Mouse (Mus musculus) megakaryocyte, embryonic 14.5 days (primary cell): ENCODE results near the gene Lekr1. TPM values are rescaled to one million over a fixed set of nuclear protein-coding genes. Genes with fewer than 3 reads are reported as not detected.

Experiments
- H3K27me3 ChIP-seq: replicated peaks from 2 replicates; pipeline ENCODE3; 2012; ENCODE audit warnings: inconsistent platforms
- H3K36me3 ChIP-seq: replicated peaks from 2 replicates; pipeline ENCODE3; 2012; ENCODE audit warnings: low read length, inconsistent platforms, mixed read lengths
- H3K4me1 ChIP-seq: 2 replicates; pipeline ENCODE4 v1.6.1; 2012; ENCODE audit warnings: inconsistent platforms
- H3K4me3 ChIP-seq: replicated peaks from 2 replicates; pipeline ENCODE3; 2012; ENCODE audit warnings: moderate library complexity, mild to moderate bottlenecking, inconsistent platforms
- H3K9me3 ChIP-seq: 2 replicates; pipeline ENCODE4 v1.6.1; 2012; ENCODE audit warnings: inconsistent platforms
- FLI1 ChIP-seq: IDR thresholded peaks from 2 replicates; pipeline ENCODE4 v1.6.1; 2012; ENCODE audit warnings: low read length, inconsistent platforms, mixed read lengths
- GATA1 ChIP-seq: IDR thresholded peaks from 3 replicates; pipeline ENCODE4 v1.6.1; 2012; ENCODE audit warnings: mixed read lengths, low read length, inconsistent platforms, borderline replicate concordance
- polyA plus RNA-seq: library from polyadenylated mRNA; stranded (reverse); fragments of >175 nt; gene quantifications from 2 replicates; pipeline ENCODE4 v1.2.3, GENCODE M21; 2012; ENCODE audit warnings: low replicate concordance; ENCODE audit not compliant: insufficient read depth

Gene Lekr1
- polyA plus RNA-seq, 1 experiment, result 1.2 TPM

- Histone ChIP-seq H3K4me1 (peaks cover 4% of the 10 kb centered on the region; the same call in 1 of the 2 replicates), H3K9me3 (peaks cover 4% of the 10 kb centered on the region), H3K4me3 (no peak overlapping the region), H3K27me3 (peaks cover 7% of the 10 kb centered on the region), H3K36me3 (no peaks in the 10 kb centered on the region)
- TF ChIP-seq FLI1, result no peak
- no peak for TF ChIP-seq GATA1
Observed at GRCm38 (mm10) chr3:65828020-65828419, 162.0 kb downstream of the Lekr1 start.

- peaks cover 4% of the 10 kb centered on the region; the same call in 1 of the 2 replicates for H3K4me1 ChIP-seq
- TF ChIP-seq GATA1 (no peak), FLI1 (no peak)
- peaks cover 9% of the 10 kb centered on the region for H3K27me3 ChIP-seq
- H3K36me3 ChIP-seq, result no peaks in the 10 kb centered on the region
- H3K9me3 ChIP-seq, result no peaks in the 10 kb centered on the region
- peak overlapping the region; percentile 28 for H3K4me3 ChIP-seq
Observed at GRCm38 (mm10) chr3:65829230-65829629, 163.2 kb downstream of the Lekr1 start.

- Histone ChIP-seq H3K4me3 (no peak overlapping the region), H3K36me3 (no peaks in the 10 kb centered on the region), H3K27me3 (peaks cover 9% of the 10 kb centered on the region), H3K4me1 (peaks cover 4% of the 10 kb centered on the region; the same call in 1 of the 2 replicates), H3K9me3 (no peaks in the 10 kb centered on the region)
- TF ChIP-seq GATA1 (no peak), FLI1 (no peak)
Observed at GRCm38 (mm10) chr3:65829943-65830483, 164.0 kb downstream of the Lekr1 start.

- Histone ChIP-seq H3K27me3 (peaks cover 9% of the 10 kb centered on the region), H3K9me3 (no peaks in the 10 kb centered on the region), H3K4me3 (no peak overlapping the region), H3K4me1 (peaks cover 4% of the 10 kb centered on the region; the same call in 1 of the 2 replicates), H3K36me3 (no peaks in the 10 kb centered on the region)
- no peak for TF ChIP-seq GATA1
Observed at GRCm38 (mm10) chr3:65830801-65831200, 164.8 kb downstream of the Lekr1 start.

GRCm38 (mm10) chr3:65832398-65832797, 166.4 kb downstream of the Lekr1 start:
- Histone ChIP-seq H3K4me3 (no peak overlapping the region), H3K9me3 (no peaks in the 10 kb centered on the region), H3K4me1 (peaks cover 4% of the 10 kb centered on the region; the same call in 1 of the 2 replicates), H3K27me3 (peaks cover 9% of the 10 kb centered on the region), H3K36me3 (no peaks in the 10 kb centered on the region)
- TF ChIP-seq GATA1, result no peak
- no peak for TF ChIP-seq FLI1

GRCm38 (mm10) chr3:65836435-65836834, 170.4 kb downstream of the Lekr1 start:
- no peaks in the 10 kb centered on the region for H3K9me3 ChIP-seq
- H3K4me3 ChIP-seq, result no peak overlapping the region
- no peaks in the 10 kb centered on the region for H3K4me1 ChIP-seq
- H3K27me3 ChIP-seq, result peaks cover 7% of the 10 kb centered on the region
- TF ChIP-seq GATA1 (no peak), FLI1 (no peak)
- no peaks in the 10 kb centered on the region for H3K36me3 ChIP-seq

- no peak overlapping the region for H3K4me3 ChIP-seq
- H3K4me1 ChIP-seq, result no peaks in the 10 kb centered on the region
- H3K36me3 ChIP-seq, result no peaks in the 10 kb centered on the region
- no peak for TF ChIP-seq GATA1
- no peak for TF ChIP-seq FLI1
- H3K27me3 ChIP-seq, result peaks cover 7% of the 10 kb centered on the region
- no peaks in the 10 kb centered on the region for H3K9me3 ChIP-seq
Observed at GRCm38 (mm10) chr3:65839664-65840063, 173.6 kb downstream of the Lekr1 start.

- TF ChIP-seq FLI1 (no peak), GATA1 (no peak)
- H3K4me1 ChIP-seq, result peaks cover 2% of the 10 kb centered on the region
- no peak overlapping the region for H3K4me3 ChIP-seq
- no peaks in the 10 kb centered on the region for H3K36me3 ChIP-seq
- H3K9me3 ChIP-seq, result no peaks in the 10 kb centered on the region
- H3K27me3 ChIP-seq, result peaks cover 17% of the 10 kb centered on the region
Observed at GRCm38 (mm10) chr3:65841175-65841574, 175.1 kb downstream of the Lekr1 start.

- Histone ChIP-seq H3K27me3 (peaks cover 22% of the 10 kb centered on the region), H3K9me3 (no peaks in the 10 kb centered on the region), H3K36me3 (no peaks in the 10 kb centered on the region), H3K4me3 (no peak overlapping the region), H3K4me1 (peaks cover 15% of the 10 kb centered on the region)
- no peak for TF ChIP-seq FLI1
- TF ChIP-seq GATA1, result no peak
Observed at GRCm38 (mm10) chr3:65842515-65843184, 176.6 kb downstream of the Lekr1 start.

GRCm38 (mm10) chr3:65843185-65843552, 177.1 kb downstream of the Lekr1 start:
- TF ChIP-seq GATA1, result no peak
- no peak for TF ChIP-seq FLI1

More at GRCm38 (mm10) chr3:65843185-65843552, 177.1 kb downstream of the Lekr1 start:
- Histone ChIP-seq H3K27me3 (peaks cover 22% of the 10 kb centered on the region), H3K36me3 (no peaks in the 10 kb centered on the region), H3K4me1 (peaks cover 19% of the 10 kb centered on the region), H3K9me3 (no peaks in the 10 kb centered on the region), H3K4me3 (no peak overlapping the region)
